Mouse (Mus musculus): ENCODE data around the gene Sergef.

Gene Sergef

DNA sequence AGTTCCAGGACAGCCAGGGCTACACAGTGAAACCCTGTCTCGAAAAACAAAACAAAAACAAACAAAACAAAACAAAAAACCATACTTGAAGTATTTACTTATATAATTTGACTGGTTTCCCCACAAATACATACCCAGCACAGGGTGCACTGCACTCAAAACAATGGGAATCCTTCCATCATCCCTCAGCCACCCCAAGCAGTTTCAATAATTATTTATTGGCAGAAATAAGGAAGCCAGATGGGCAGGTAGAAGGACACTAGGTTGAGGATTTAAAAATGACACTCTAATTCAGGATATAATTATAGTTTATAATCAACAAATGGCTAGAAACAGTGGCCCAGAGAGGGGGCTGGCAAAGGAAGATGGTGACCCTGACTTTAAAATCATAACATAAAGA is 99.0 kb downstream of the Sergef start:
- DNase-seq (ENCODE audit: low spot score): no peak

DNA sequence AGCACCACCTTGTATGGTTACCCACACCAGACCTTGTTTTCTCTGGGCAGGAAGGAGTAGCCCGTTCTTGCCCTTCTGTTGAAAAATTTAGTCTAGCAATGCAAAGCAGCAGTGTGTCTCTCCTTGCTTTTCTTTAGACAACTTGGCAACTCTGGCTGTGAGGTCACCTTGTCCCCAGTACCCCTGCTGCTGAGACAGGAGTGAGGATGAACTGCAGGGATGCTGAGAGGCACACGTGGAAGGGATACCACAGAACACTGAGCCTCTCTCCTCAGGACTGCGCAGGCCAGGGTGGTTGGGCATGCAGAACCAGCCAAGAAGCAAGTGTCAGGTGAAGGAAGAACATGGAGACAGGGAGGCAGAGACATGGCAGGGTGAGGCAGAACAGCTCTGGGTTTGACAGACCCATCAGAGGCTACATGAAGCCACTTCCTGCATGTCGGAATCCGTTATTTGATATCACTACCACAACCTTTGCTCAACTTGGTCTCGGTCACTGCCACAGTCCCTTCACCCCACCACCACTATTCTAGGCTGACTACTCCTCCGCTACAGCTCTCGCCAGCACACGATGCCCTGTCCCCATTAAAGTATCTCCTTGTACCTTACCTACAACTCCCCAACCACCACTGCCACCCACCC is 103.0 kb downstream of the Sergef start:
- DNase-seq (ENCODE audit: low spot score): no peak

DNA sequence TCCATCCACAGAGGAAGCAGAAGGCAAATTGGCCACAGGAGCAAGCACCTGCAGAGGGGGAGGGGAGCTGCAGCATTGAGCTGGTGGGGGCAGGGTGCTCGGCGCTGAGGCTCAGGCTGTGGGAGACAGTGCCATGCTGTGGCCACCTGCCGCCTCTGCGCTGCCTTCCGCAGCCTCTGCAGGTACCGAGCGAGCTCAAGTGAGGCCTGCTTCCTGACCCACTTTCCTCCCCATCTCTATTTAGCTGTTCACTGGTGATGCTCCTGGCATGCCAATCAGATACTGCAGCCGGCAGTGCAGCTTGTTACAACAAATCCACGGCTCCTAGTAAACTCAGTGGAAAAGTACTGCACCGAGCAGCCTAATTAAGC is 104.2 kb downstream of the Sergef start:
- peak; percentile 18 for DNase-seq (ENCODE audit: low spot score)

DNA sequence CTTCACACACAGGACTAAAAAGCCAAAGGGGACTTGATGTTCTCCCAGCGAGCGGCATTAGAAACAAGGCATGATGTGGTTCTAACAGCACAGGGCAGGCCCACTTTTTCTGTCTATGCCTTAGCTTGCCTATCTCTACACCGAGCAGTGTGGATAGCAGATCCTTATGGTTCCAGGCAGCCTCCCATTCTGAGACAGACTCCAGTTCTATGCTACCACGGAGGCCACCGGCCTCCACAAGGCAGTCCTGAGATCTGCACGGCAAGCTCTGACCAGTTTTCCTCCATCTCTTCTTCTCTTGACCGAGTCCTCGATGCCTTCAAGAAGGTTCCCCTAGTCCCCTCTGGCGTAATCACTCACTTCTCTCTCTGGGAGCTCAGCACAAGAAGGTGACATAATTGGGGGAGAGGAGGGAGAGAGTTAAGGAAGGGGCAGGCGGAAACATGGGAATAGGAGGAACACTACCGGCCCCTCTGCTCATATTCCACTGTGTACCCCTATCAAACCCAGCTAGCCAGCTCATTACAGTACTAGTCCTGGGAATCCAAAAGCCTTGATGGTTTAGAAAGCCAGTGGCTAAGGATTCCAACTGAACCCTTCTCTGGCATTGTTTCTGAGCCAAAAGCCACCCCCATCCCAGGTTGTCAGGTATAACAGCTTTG is 104.7 kb downstream of the Sergef start:
- no peak for DNase-seq (ENCODE audit: low spot score)

DNA sequence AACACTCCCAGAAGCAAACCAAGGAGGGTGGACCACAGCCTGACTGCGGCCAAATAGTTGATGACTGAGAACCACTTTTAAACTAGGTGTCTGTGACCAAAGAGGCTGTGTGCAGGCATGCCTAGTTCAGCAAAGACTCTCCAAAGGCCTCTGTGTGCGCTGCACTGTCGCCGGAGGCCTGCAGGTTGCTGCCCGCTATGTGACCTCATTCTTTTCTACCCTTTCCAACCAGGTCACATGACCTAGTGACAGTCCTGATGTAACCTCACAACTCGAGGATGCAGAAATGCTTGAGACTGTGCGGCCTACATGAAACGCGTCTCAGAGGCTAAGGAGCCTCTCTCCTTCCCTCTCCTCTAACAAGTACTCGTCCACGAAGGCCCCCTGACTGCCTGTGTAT is 106.1 kb downstream of the Sergef start:
- no peak for DNase-seq (ENCODE audit: low spot score)

DNA sequence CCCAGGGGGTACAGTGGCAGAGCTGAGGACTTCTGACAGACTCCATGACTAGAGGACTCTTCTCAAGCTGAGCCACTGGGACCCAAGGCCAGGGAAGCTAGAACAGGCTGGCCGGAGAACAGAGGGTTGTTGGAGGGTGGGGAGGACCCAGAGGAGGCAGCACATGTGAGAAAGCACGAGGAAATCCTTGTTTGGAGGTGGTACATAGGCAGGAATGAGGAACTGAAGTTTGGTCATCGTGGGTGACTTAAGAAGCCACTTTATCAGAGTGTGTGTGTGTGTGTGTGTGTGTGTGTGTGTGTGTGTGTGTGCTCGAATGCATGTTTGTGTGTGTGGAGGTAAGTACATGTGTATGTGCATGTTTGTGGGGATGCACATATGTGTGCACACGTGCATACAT is 108.3 kb downstream of the Sergef start:
- no peak for DNase-seq (ENCODE audit: low spot score)

DNA sequence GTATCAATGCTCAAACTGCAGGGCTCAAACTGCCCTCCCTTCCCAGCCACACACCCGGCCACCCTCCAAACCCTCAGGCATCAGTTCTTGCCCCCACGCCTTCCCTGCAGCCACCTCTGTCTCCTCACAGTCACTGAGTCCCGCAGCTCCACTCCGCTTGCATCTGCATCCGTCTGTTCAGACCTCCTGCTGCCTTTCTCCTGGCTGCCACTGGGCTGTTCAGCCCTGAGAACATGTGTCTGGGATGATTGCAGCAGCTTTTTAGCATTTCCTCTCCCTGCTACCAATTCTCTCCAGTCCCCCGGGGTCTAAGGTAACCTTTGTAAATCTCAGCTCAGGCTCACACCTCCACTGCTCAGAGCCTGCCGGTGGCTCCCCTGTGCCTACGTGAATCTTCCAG is 109.7 kb downstream of the Sergef start:
- no peak for DNase-seq (ENCODE audit: low spot score)

DNA sequence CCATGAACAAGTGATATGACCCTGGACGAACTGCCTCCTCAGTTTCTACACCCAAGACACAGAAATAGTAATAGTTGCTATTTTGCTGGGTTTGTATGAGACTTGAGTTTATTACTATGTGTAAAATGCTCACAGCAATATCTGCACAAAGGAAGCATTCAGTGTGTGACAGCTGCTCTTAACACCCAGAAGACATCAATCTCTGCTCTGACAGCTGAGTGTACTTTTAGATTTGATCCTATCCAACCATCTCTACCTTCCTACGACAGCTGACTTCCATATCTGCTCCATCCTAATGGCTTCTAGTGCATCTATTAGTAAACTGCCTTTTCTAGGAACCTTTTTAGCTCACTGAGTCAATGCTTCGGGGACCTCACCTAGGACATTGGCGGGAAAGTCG is 110.3 kb downstream of the Sergef start:
- no peak for DNase-seq (ENCODE audit: low spot score)

DNA sequence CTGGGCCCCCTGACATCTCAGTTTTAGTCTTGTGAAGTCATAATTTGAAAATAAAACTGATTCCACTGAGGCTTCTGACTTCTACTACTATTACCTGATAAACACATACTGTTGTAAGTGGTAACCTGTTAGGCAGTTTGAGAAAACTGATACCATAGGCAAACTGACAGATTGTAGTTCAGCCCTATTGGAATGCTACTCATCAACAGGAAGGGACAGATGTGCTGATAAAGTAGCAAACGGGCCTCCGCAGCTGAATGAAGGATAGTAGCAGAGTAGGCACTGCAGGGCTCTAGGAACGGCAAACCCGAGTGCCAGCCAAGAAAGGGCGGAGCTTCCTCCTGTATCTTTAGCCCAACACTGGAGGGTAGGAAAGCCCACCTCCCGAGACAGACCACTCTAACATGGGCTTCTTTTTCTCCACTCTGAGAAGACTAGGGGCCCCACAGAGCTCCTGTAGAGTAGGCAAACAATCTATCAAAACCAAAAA is 112.9 kb downstream of the Sergef start:
- DNase-seq (ENCODE audit: low spot score): no peak

DNA sequence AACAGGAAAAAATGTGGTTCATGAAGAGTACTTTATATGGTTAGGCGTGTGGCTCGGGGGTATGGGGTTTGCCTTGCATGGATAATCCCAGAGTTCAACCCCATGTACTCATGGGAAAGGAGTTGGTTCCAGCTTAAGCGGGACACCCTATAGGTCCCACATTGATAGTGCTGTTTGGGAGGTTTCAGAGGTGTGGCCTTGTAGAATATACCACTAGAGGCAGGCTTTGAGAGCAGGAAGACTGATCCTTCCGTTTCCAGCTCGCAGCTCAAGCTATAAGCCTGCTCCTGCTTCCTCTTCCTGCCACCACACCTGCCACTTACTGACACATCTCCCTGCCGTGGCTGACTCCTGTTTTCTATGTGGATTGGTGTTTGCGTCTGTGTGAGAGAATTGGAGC is 116.4 kb downstream of the Sergef start:
- DNase-seq (ENCODE audit: low spot score): no peak

DNA sequence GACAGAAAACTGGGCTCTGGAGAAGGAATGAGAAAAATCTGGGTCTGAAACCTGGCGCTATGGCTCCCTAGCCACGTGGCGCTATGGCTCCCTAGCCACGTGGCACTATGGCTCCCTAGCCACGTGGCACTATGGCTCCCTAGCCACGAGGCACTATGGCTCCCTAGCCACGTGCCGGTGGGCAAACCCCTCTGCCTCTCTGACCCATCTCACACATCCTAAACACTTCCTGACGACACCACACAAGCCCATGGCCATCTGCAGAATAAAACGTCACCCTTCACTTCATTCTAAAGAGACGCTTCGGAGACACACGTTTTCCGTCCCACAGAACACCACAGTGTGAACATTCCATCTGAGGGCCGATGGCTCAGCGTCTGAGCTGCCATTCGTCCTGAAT is 117.8 kb downstream of the Sergef start:
- no peak for DNase-seq (ENCODE audit: low spot score)

DNA sequence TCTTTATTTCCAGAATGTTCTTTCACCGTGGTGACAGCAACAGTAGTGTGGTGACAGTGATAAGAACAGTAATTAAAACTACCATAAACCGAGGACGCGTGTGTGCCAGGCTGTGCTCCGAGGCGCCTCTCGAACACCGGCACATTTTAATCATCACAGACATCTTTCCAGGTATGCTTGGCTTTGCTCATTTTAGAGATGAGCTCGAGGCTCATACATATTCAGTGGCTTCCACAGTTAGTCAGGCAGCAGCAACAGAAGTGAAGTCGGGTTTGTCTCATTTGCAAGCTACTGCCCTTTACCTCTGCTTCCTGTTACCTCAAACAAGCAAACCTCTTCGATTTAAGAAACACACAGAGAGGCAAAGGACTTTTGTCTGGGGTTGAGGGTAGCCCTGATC is 120.5 kb downstream of the Sergef start:
- DNase-seq (ENCODE audit: low spot score): no peak

DNA sequence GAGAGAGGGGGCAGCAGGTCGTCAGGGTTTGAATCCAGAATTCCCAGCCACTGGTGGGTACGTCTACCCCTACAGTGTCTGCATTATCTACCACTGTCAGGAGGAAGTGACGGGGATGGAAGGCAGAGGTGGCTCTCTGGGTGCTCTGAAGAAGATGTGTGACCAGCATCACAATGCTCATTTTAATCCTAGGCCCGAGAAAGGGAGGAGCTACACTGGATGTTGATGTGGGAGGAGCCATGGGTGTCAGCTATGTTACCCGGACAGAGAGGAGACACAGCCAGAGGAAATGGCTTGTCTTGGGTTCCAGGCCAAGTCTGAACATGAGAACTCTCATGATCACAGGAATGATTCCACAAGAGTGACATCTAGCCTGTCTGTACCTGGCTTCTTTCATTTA is 122.4 kb downstream of the Sergef start:
- no peak for DNase-seq (ENCODE audit: low spot score)

DNA sequence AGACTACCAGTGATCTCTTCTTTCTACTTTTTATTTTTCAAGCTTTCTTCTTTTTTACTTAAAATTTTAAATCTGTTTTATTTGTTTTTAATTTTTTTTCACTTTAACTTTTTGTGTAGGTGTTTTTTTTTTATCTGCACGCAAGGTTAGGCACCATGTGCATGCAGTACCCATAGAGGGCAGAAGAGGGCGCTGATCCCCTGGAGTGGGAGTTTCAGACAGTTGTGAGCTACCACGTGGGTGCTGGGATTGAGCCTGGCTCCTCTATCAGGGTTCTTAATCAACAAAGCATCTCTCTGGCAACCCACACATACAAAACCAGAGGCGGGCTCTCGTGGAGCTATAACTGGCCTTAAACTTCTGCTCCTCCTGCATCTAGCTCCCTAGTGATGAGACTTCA is 123.6 kb downstream of the Sergef start:
- DNase-seq (ENCODE audit: low spot score): no peak

DNA sequence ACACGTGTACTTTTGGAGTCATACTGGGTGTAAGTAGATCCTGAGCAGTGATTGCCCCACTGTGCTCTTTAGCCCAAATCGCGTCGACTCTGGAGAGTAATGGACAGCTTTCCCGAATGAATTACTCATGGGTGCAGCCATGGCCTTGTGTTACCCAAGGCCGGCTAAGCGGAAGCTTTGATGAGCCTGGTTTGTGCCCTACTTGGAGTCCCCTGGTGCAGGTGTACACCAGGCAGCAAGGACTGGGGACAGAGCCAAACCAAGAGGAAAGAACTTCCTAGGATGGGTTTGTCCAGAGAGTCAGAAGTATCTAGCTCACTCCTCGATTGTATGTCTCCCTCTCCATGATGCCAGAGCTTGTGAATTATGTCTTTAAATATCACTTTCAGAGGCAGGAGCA is 124.6 kb downstream of the Sergef start:
- DNase-seq (ENCODE audit: low spot score): no peak

DNA sequence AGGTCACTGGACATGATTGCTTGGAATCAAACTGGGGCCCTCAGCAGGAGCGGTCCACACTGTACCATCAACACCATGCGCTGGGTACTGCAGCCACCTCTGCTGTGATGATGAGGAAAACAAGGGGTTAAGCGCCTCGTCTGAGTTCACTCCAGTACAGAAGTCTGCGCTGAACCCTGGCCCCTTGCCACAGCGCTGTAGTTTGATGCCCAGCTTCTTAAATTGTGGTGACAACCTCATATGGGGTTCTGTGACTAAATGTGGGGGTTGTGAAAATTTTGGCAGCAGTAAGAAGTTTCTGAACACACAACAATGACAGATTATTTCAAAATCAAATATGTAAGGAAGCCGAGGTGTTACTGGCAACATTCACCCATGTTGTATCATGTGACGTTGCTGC is 126.0 kb downstream of the Sergef start:
- DNase-seq (ENCODE audit: low spot score): peak; percentile 36

DNA sequence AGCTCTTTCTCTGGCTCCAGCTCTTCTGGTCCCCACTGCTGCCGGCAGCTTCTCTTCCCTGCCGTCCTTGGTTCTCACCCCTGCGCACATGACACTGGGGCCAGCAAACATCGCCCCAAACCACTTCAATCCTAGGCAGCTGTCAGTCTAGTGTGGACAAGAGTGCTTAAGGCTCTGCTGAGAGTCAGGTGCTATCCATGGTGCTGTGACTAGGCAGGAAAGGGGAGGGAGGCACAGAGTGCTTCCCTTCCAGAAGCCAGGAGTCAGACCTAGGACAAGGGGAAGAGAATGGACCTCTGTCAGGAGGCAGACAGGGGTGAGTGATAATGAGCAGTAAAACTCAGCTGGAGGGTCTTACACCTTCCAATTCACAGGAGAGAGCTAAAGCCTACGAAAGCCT is 126.8 kb downstream of the Sergef start:
- DNase-seq (ENCODE audit: low spot score): no peak

DNA sequence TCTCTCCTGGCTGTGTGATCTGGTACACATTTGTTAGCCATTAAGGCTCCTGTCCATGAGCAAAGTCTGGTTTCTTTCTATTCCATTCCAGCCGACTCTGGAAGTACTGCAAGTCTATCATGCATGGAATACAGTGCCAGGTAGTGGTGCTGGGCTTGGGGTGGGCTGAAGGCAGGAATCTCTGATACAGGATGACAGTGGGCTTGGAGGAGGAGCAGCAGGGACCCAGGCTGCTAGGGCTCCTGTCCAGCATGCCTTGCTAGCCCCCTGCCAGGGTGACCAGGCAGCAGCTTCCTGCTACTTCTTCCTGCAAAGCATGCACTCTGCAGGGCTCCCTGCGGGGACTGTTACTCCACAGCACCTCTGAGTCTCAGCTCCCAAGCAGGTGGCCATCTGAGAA is 128.8 kb downstream of the Sergef start:
- no peak for DNase-seq (ENCODE audit: low spot score)

DNA sequence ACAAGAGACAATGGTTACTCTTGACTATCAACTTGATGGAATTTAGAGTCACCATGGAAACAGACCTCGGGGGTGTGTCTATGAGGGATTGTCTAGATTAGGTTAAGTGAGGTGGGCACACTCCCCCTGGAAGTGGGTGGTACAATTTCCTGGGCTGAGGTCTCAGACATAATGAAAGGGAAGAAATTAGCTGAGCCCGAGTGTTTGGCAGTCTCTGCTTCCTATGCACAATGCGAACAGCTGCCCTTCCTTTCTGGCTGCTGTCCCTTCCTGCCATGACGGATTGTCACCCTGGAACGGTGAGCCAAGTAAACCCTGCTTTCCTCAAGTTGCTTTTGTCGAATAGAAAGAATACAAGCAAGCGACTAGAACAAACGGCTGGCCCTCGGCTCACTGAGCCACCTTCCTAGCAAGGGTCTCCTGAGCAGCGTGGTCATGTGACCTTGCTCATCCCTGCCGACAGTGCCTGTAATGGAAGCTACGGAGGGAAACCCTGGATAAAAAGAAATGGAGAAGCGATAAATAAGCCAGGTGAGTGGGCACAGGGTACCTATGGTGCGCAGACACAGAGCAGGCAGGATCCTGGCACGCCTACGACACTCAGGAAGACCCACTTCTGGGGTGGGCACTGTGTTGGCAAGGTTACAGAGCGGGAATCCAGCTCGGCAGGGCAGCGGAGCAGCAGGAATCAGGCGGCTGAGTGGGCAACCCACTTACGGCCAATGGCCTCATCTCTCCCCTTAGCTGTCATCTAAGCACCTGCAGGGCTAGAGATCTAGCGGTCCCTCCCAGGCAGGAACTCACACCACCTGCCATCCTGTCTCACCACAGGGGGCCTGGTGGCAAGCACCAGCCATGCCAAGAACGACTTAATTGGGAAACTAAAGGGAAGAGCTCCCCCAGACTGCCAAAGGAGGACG is 130.0 kb downstream of the Sergef start:
- peak; percentile 12 for DNase-seq (ENCODE audit: low spot score)

DNA sequence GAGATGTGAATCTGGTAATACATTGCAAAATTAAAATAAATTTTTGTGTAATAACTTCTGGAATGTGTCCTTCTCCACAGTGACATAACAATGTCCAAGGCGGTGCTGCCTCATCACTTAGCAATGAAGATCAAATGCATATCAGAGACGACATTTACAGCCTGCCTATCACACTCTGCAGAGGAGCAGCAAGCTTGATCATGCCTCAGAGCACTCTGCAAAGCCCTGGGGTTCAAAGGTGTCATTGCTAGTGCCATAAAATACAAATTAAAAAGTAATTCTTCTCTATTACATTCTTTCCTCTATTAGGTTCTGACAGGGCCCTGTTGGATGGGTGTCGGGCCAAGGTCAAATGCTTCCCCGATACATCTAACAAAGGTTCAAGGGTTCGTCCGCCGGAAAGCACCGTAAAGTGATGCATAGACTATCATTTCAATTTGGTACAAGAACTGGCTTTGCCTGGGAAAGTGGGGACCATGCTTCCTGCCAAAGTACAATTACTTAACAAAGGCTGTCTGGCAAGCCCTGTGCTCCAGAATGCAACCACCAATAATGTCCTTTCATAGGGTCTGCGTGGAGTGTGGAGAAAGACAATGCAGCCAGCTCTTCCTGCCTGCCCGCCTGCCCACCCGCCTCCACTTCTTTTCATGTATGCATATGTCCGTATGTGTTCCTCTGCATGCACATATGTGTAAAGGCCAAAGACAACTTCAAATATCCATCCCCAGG is 130.9 kb downstream of the Sergef start:
- no peak for DNase-seq (ENCODE audit: low spot score)

DNA sequence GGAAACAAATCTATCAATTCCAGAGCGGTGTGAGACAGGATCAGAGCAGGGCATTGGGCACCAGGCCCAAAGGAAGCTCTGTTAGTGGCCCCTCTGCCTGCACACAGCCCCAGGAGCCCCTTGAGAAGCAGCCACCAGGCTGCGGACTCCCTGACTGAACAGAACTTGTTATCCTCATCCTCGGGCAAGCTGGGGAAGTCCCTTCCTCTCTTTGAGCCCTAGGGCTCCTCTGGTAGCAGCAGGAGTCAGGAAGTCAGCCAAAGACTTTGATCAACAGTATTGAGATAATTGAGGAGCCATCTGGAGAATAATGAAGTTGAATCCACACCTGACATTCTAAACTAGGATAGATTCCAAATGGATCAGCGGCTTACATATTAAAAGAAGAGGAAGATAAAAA is 135.4 kb downstream of the Sergef start:
- no peak for DNase-seq (ENCODE audit: low spot score)

DNA sequence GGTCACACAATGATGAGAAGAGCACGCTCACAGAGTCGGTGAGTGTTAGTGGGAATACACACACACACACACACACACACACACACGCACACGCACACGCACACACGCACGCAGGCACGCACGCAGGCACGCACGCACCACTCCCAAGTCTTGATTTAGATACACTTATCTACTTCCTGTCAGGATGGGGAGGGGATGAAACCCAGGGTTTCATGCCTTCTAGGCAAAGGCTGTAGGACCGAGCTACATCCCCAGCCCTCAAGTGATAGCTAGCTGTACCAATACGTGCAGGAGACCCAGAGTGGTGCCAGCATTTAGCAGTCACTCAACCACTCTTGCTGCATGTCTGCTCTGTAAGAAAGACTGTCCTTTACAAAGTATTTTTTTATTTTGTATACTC is 137.0 kb downstream of the Sergef start:
- DNase-seq (ENCODE audit: low spot score): no peak

Measured in layer of hippocampus, adult 9-10 months (tissue).